Mouse (Mus musculus) midbrain, embryonic 16.5 days (tissue): ENCODE measurements around the gene Rbl1. TPM values are rescaled to one million over a fixed set of nuclear protein-coding genes. Genes with fewer than 3 reads are reported as not detected.
A peak's percentile ranks its signal among the peaks of the same experiment; 100 is the strongest.
"Not testable (repeated sequence)": the region's sequence is repeated elsewhere in the genome, so short reads cannot be mapped to it uniquely, and the experiment has no call there.

ENCODE experiments used
- ATAC-seq: fragments of 200-750 bp; cut with Nextera tagmentation; 2 replicates; pipeline ENCODE4 v1.8.0; 2017; ENCODE audit warnings: moderate TSS enrichment
- H3K27ac ChIP-seq: fragments of 300-500 bp; sonication (generic); 2 replicates; pipeline ENCODE4 v1.5.1; 2014; ENCODE audit warnings: mild to moderate bottlenecking, low read length, mixed read lengths
- H3K27me3 ChIP-seq: fragments of 300-500 bp; sonication (generic); 2 replicates; pipeline ENCODE4 v1.6.1; 2014; ENCODE audit warnings: low read depth, low read length, mixed read lengths; ENCODE audit not compliant: control insufficient read depth, insufficient read depth
- H3K36me3 ChIP-seq: fragments of 300-500 bp; sonication (generic); 2 replicates; pipeline ENCODE4 v1.6.1; 2014; ENCODE audit warnings: mild to moderate bottlenecking, low read length, moderate library complexity, mixed read lengths; ENCODE audit not compliant: control insufficient read depth, insufficient read depth
- H3K4me1 ChIP-seq: fragments of 300-500 bp; sonication (generic); 2 replicates; pipeline ENCODE4 v1.6.1; 2014; ENCODE audit warnings: mild to moderate bottlenecking, low read length, mixed read lengths; ENCODE audit not compliant: control insufficient read depth, insufficient read depth
- H3K4me2 ChIP-seq: fragments of 300-500 bp; sonication (generic); 2 replicates; pipeline ENCODE4 v1.6.1; 2014; ENCODE audit warnings: mild to moderate bottlenecking, low read length, mixed read lengths
- H3K4me3 ChIP-seq: fragments of 300-500 bp; sonication (generic); 2 replicates; pipeline ENCODE4 v1.5.1; 2014; ENCODE audit warnings: low read depth, mild to moderate bottlenecking, low read length, moderate library complexity, mixed read lengths
- H3K9ac ChIP-seq: fragments of 300-500 bp; sonication (generic); 2 replicates; pipeline ENCODE4 v1.6.1; 2014; ENCODE audit warnings: low read depth, low read length, mixed read lengths
- H3K9me3 ChIP-seq: fragments of 300-500 bp; sonication (generic); replicated peaks from 2 replicates; pipeline ENCODE4 v1.6.1; 2014; ENCODE audit warnings: mild to moderate bottlenecking, low read length, mixed read lengths; ENCODE audit not compliant: control insufficient read depth, poor library complexity, severe bottlenecking
- WGBS: fragments of 180-500 bp; shearing (Covaris S2); extraction: QIAGEN DNeasy Blood & Tissue Kit; methylation state at CpG from one replicate; pipeline ENCODE4 v1.1.7; 2014; 5-methylcytosine and 5-hydroxymethylcytosine counted together
- polyA plus RNA-seq: library from polyadenylated mRNA; unstranded; fragments of >200 nt; fragmentation: Nextera tagmentation; extraction: Ambion mirVana; gene quantifications from 2 replicates; pipeline ENCODE4 v1.2.1, GENCODE M21; 2015

The Rbl1 gene
- polyA plus RNA-seq, 1 experiment from 2014 or later, result 4.2 TPM

DNA sequence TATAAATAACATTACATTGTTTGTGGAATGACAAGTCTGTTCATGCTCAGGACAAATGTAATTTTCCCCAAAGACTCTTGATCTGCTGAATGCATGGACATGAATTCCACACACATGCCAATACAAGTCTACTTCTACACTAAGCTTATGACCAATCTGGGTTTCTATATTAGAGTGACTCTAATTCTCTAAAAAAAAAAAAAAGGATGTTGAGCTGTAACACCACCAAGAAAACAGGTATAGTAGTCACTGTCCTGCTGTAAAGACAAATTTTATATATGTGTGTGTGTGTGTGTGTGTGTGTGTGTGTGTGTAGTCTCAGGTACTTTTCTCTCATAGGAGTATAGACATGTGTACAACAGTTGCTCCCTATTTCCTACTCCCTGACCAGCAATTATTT lies 1.3 kb downstream of the Rbl1 start:
- H3K27me3 ChIP-seq, result no peaks in the 10 kb centered on the region
- no peak for ATAC-seq
- H3K9ac ChIP-seq, result no peak overlapping the region
- no peaks in the 10 kb centered on the region for H3K9me3 ChIP-seq
- no peak overlapping the region for H3K27ac ChIP-seq
- peaks cover 6% of the 10 kb centered on the region; the same call in 1 of the 2 replicates for H3K4me1 ChIP-seq
- peak overlapping the region; percentile 60 for H3K4me2 ChIP-seq
- peaks cover 6% of the 10 kb centered on the region; the same call in 1 of the 2 replicates for H3K36me3 ChIP-seq
- peak overlapping the region; percentile 69; the same call in 1 of the 2 replicates for H3K4me3 ChIP-seq

DNA sequence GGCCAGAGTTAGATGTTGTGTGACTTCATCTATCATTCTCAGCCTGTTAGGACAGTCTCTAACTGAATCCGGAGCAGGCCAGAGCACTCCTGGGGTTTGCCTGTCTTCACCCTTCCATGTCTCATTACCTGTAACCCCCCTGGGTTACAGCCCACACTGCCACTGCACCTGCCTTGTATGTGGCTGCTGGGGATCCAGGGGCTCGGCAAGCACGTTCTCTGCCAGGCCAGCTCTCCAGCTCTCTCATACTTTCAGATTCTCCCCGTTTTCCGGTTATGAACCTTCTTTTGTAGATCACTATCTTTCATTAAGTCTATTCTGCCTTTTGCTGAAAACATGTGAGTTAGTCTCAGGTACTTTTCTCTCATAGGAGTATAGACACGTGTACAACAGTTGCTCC lies 2.0 kb downstream of the Rbl1 start:
- Histone ChIP-seq H3K27ac (no peak overlapping the region), H3K4me3 (no peak overlapping the region), H3K27me3 (no peaks in the 10 kb centered on the region), H3K36me3 (peaks cover 6% of the 10 kb centered on the region; the same call in 1 of the 2 replicates), H3K9me3 (no peaks in the 10 kb centered on the region), H3K4me1 (peaks cover 6% of the 10 kb centered on the region; the same call in 1 of the 2 replicates), H3K4me2 (no peak overlapping the region), H3K9ac (no peak overlapping the region)
- ATAC-seq, result no peak
- WGBS, result 85% methylated on average over 6 of the region's 6 CpGs

DNA sequence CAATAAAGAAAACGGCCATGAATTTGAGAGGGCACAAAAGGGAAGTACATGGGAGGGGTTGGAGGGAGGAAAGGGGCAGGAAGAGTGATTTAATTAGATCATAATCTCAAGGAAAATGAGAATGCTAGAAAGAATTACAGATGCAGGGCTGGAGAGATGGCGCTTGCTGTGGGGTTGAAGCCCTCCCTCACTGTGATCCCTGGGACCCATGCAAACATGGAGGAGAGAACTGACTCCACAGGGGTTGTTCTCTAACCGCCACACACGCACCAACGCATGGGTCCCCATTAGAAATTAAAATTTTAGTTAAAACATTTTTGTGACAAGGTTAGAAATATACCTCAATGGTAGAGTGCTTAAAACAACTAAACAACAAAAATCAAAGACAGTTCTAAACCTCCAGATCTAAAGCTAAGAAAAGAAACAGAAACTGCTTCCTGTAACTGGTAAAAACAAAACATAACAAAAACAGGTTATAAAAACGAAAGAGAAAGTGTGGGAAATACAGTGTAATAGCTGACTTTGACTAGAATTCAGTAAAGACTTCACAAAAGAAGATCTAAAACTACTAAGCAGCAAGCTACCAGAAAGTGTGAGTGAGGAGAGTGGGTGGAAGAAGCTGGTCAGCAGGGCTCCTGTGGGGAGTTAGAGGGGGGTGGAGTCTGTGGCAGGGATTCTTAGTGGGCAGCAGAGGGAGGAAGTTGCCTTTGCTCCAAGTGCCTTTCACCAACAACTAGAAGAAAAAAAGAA lies 3.1 kb downstream of the Rbl1 start:
- Histone ChIP-seq H3K4me3 (no peak overlapping the region), H3K36me3 (peaks cover 11% of the 10 kb centered on the region), H3K27ac (no peak overlapping the region), H3K9ac (no peak overlapping the region), H3K4me2 (no peak overlapping the region), H3K9me3 (no peaks in the 10 kb centered on the region), H3K27me3 (no peaks in the 10 kb centered on the region), H3K4me1 (peaks cover 6% of the 10 kb centered on the region; the same call in 1 of the 2 replicates)
- ATAC-seq, result no peak
- 73% methylated on average over 6 of the region's 6 CpGs for WGBS

DNA sequence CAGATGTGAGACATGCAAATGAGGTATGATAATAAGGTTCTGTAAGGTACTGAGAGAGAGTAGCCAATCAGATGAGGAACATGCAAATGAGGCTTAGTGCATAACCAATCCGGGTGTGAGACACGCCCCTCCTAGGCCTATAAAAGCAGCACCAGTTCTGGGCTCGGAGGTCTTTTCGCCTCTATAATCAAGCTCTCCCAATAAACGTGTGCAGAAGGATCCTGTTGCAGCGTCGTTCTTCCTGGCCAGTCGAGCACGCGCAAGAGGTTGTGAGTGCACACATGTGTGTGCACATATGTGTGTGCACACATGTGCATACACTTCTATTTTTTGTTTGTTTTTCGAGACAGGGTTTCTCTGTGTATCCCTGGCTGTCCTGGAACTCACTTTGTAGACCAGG lies 5.9 kb downstream of the Rbl1 start:
- H3K36me3 ChIP-seq, result peaks cover 13% of the 10 kb centered on the region
- not testable (repeated sequence) for H3K9ac ChIP-seq, H3K27ac ChIP-seq, H3K4me3 ChIP-seq, H3K27me3 ChIP-seq, ATAC-seq, H3K4me2 ChIP-seq, H3K9me3 ChIP-seq, H3K4me1 ChIP-seq
- 96% methylated on average over 11 of the region's 11 CpGs for WGBS

DNA sequence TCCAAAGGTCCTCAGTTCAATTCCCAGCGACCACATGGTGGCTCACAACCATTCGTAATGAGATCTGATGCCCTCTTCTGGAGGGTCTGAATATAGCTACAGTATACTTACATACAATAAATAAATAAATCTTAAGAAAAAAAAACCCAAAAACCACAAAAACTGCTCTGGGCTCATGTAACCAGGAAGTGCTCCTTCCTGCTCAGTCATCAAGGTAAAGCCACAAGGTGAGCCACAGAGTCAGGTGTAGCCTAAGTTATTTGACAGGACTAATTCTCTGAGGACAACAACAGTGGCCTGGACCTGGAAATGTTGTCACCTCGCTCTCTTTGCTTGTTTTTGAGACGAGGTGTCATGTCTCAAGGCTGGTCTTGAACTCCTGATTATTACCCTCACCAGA lies 13.7 kb downstream of the Rbl1 start:
- Histone ChIP-seq H3K27me3 (no peaks in the 10 kb centered on the region), H3K36me3 (peaks cover 21% of the 10 kb centered on the region), H3K27ac (no peak overlapping the region), H3K4me3 (no peak overlapping the region), H3K9ac (no peak overlapping the region), H3K4me1 (no peaks in the 10 kb centered on the region), H3K9me3 (no peaks in the 10 kb centered on the region), H3K4me2 (no peak overlapping the region)
- no peak for ATAC-seq
- WGBS, result 98% methylated on average over 4 of the region's 4 CpGs

DNA sequence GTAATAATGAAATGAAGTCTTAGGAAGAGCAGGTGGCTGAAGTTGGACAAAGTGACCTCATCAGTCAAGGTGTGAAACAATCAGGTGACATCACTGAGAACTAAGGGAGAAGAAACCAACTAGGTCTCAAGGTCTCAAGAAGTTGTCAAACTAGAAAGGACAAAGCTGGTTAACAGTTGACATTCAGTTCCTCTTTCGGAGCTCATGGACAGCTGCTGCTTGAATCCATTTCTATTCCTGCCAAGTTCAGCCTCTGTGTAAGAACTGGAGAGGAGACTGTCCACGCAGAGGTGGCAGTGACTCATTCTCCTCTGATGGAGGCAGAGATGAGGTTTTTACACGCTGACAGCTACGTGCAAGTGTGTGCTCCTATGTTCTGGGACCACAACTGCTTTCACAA lies 17.1 kb downstream of the Rbl1 start:
- no peak for ATAC-seq
- no peak overlapping the region for H3K4me3 ChIP-seq
- no peaks in the 10 kb centered on the region for H3K27me3 ChIP-seq
- 93% methylated on average over 4 of the region's 4 CpGs for WGBS
- peaks cover 14% of the 10 kb centered on the region; the same call in 1 of the 2 replicates for H3K36me3 ChIP-seq
- H3K4me2 ChIP-seq, result no peak overlapping the region
- no peaks in the 10 kb centered on the region for H3K9me3 ChIP-seq
- H3K4me1 ChIP-seq, result no peaks in the 10 kb centered on the region
- no peak overlapping the region for H3K9ac ChIP-seq
- H3K27ac ChIP-seq, result no peak overlapping the region

DNA sequence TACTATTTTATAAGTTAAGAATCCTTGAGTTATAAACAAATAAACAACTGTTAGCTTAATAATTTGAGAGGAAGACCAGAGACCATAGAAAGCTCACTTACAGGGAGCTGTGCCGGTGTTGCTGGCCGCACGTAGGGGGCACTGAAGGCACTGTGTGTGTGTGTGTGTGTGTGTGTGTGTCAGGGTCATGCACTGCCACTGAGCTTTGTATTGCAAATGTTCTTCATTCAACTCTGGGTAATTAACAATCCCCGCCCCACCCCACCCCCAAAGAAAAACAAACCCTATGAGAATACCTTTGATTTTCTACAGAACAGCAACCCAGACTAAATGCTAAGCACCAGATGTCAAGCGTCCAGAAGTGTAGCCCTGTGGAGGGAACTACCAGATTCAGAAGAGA lies 17.8 kb downstream of the Rbl1 start:
- Histone ChIP-seq H3K9me3 (no peaks in the 10 kb centered on the region), H3K27me3 (no peaks in the 10 kb centered on the region), H3K4me1 (no peaks in the 10 kb centered on the region), H3K9ac (no peak overlapping the region), H3K27ac (no peak overlapping the region), H3K36me3 (peaks cover 16% of the 10 kb centered on the region; the same call in 1 of the 2 replicates), H3K4me2 (no peak overlapping the region), H3K4me3 (no peak overlapping the region)
- ATAC-seq, result no peak
- WGBS, result 55% methylated on average over 5 of the region's 5 CpGs

DNA sequence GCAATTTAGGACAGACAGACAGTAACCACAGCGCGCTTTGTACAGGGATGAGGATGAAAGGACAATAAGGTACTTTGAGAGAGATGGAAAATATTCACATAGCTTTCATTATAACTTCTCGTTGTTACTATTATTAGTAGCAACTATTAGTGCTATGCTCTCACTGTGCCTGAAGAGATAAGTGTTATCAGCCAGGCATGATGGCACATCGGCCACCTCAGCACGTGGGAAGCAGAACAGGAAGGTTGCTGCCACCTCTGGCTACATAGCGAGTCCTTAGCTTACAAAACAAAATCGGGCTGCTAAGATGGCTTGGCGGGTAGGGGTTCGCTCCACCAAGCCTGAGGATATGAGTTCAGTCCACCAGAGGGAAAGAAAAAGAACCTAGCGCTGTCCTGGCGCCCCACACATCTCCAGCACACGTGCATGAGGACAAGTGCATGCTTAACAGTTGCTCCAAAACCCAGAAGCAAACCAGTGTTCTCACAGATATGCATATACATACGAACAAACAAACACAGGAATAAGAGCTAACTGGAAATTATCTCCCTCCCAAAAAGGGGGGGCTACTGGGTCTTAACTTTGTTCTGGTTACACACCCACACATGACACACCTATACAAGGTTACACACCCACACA lies 19.2 kb downstream of the Rbl1 start:
- H3K4me2 ChIP-seq, result no peak overlapping the region
- no peaks in the 10 kb centered on the region for H3K27me3 ChIP-seq
- H3K36me3 ChIP-seq, result peaks cover 12% of the 10 kb centered on the region; the same call in 1 of the 2 replicates
- H3K9me3 ChIP-seq, result no peaks in the 10 kb centered on the region
- H3K4me1 ChIP-seq, result no peaks in the 10 kb centered on the region
- H3K4me3 ChIP-seq, result no peak overlapping the region
- no peak overlapping the region for H3K9ac ChIP-seq
- no peak overlapping the region for H3K27ac ChIP-seq
- WGBS, result 93% methylated on average over 13 of the region's 13 CpGs
- no peak for ATAC-seq

DNA sequence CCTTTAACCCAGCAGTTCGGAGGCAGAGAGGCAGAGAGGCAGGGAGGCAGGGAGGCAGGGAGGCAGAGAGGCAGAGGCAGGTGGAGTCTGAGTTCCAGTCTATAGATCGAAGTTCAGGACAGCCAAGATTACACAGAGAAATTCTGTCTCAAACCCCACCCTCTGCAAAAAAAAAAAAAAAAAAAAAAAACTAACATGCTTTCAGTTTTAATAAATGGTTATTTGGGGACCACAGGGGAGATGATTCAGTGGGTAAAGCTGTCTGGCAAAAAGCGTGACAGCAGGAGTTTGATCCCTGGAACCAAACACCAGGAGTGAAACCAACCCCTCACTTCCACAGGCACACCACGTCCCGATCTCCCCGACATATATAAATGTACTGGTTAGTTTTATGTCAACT lies 26.2 kb downstream of the Rbl1 start:
- no peak overlapping the region for H3K4me3 ChIP-seq
- H3K4me2 ChIP-seq, result no peak overlapping the region
- no peaks in the 10 kb centered on the region for H3K27me3 ChIP-seq
- no peaks in the 10 kb centered on the region for H3K4me1 ChIP-seq
- H3K9ac ChIP-seq, result no peak overlapping the region
- WGBS, result 91% methylated on average over 6 of the region's 6 CpGs
- no peaks in the 10 kb centered on the region for H3K9me3 ChIP-seq
- no peak for ATAC-seq
- H3K36me3 ChIP-seq, result 0 out of 2 replicates have a peak, but pooled peaks cover 4% of the 10 kb centered on the region
- H3K27ac ChIP-seq, result no peak overlapping the region
